Mouse (Mus musculus) G1E-ER4 (cell line): Measurements from ENCODE around the gene Ppm1g. TPM values are rescaled to one million over a fixed set of nuclear protein-coding genes. Genes with fewer than 3 reads are reported as not detected.

Experiments used
- GATA1 ChIP-seq: IDR thresholded peaks from one replicate; pipeline ENCODE4 v1.8.0; 2012; ENCODE audit warnings: low read length, inconsistent platforms
- polyA plus RNA-seq: library from polyadenylated mRNA; stranded (reverse); fragments of >175 nt; gene quantifications from 2 replicates; pipeline ENCODE4 v1.2.3, GENCODE M21; 2012

The Ppm1g gene
- polyA plus RNA-seq, 1 experiment = 497 TPM

GRCm38 (mm10) chr5:31199321-31199892, 21.1 kb downstream of the Ppm1g start:
- no peak for TF ChIP-seq GATA1

GRCm38 (mm10) chr5:31198616-31199320, 21.7 kb downstream of the Ppm1g start:
- TF ChIP-seq GATA1 = no peak

- no peak for TF ChIP-seq GATA1
Measured at GRCm38 (mm10) chr5:31198170-31198569, 22.3 kb downstream of the Ppm1g start.

- TF ChIP-seq GATA1 = no peak
Measured at GRCm38 (mm10) chr5:31197072-31197471, 23.4 kb downstream of the Ppm1g start.

GRCm38 (mm10) chr5:31196207-31196606, 24.3 kb downstream of the Ppm1g start:
- TF ChIP-seq GATA1 = no peak

- TF ChIP-seq GATA1 = no peak
Measured at GRCm38 (mm10) chr5:31195671-31196070, 24.8 kb downstream of the Ppm1g start.

- TF ChIP-seq GATA1 = no peak
Measured at GRCm38 (mm10) chr5:31194486-31195485, 25.7 kb downstream of the Ppm1g start.

GRCm38 (mm10) chr5:31193631-31194281, 26.7 kb downstream of the Ppm1g start:
- TF ChIP-seq GATA1 = no peak

- TF ChIP-seq GATA1 = no peak
Measured at GRCm38 (mm10) chr5:31192939-31193630, 27.4 kb downstream of the Ppm1g start, which contains the start of the genes Snx17 and Eif2b4. Gene Snx17, plus strand, starts transcription at chr5:31193227. Gene Eif2b4, minus strand, starts transcription at chr5:31193430.

GRCm38 (mm10) chr5:31192045-31192938, 28.2 kb downstream of the Ppm1g start:
- no peak for TF ChIP-seq GATA1

GRCm38 (mm10) chr5:31190201-31190600, 30.3 kb downstream of the Ppm1g start:
- TF ChIP-seq GATA1 = no peak

GRCm38 (mm10) chr5:31188223-31188840, 32.2 kb downstream of the Ppm1g start:
- TF ChIP-seq GATA1 = no peak

GRCm38 (mm10) chr5:31183678-31184077, 36.8 kb downstream of the Ppm1g start:
- no peak for TF ChIP-seq GATA1
